In genomic region chrX:159988002-159988960, GRCm38 (mm10) we compare ENCODE assay signal across 8 mouse cellular contexts. TPM values are rescaled to one million over a fixed set of nuclear protein-coding genes. Genes with fewer than 3 reads are reported as not detected.
A peak's percentile ranks its signal among the peaks of the same experiment; 100 is the strongest.
DNase-seq lines count a peak whose midpoint lies in the region; ATAC-seq and TF ChIP-seq lines count a peak whose summit lies in the region.

Map3k15 (plus strand) TSS chrX:159988433.

- H3K27me3 ChIP-seq in Patski, result peaks cover 15% of the 10 kb centered on the region
- peaks cover 40% of the 10 kb centered on the region for H3K27me3 ChIP-seq in hindbrain, embryonic 12.5 days

- POLR2A ChIA-PET in Patski (lab: Charles Lee), result no interaction called here

- H3K27ac ChIP-seq in hindbrain, embryonic 12.5 days, result no peak within 1 kb of the TSS

- no peaks in the 10 kb centered on the region for H3K36me3 ChIP-seq in hindbrain, embryonic 12.5 days

- intact Hi-C loops in left cerebral cortex, postnatal 36 days (cut with DNase I), result loop anchor here (5.0 kb wide), 1 partner anchor 124 kb away; no protein-coding TSS in a partner anchor

- in situ Hi-C loops in Patski (cut with MboI; ENCODE audit: low pct_unique_long_range_greater_than_20kb), result no loop called here

- peak; percentile 87 for ATAC-seq in Patski
- peak; percentile 56; the same call in 1 of the 2 replicates for ATAC-seq in hindbrain, embryonic 12.5 days (ENCODE audit: low FRiP score)
- ATAC-seq in megakaryocyte-erythroid progenitor cell, adult 5-6 weeks (replicated peaks; ENCODE audit: low FRiP score, low TSS enrichment, poor library complexity, severe bottlenecking), result peak; percentile 83

- CTCF ChIA-PET in Patski (lab: Charles Lee), result interaction anchor here (0.7 to 1.2 kb wide), 4 partner anchors 9 to 58 kb away, joined by 3 to 7 read pairs (median 4); no protein-coding TSS in a partner anchor

- TF ChIP-seq CTCF in Patski (IDR thresholded peaks at IDR 0.05), result peak; percentile 100

- H3K4me1 ChIP-seq in hindbrain, embryonic 12.5 days, result no peaks in the 10 kb centered on the region

- peak within 1 kb of the TSS; percentile 78 for H3K4me2 ChIP-seq in hindbrain, embryonic 12.5 days (replicated peaks)

- H3K4me3 ChIP-seq in hindbrain, embryonic 12.5 days, result peak within 1 kb of the TSS; percentile 44

- DNase-seq in Patski (ENCODE audit: low read depth, low spot score), result no peak
- DNase-seq in c-Kit-positive CD71-positive TER-119-negative erythroid progenitor cells, embryonic 14.5 days (ENCODE audit: low read depth), result peak; percentile 32
- DNase-seq in frontal cortex, postnatal 25 days (ENCODE audit: low spot score in 2 of 2), result peak; percentile 8 to 11
- peak; percentile 12 to 14 for DNase-seq in left cerebral cortex, postnatal 36 days (ENCODE audit: low spot score in 2 of 2)
- DNase-seq in right cerebral cortex, postnatal 14 days, result peak; percentile 31
- DNase-seq in urinary bladder, postnatal 36 days (ENCODE audit: low spot score in 2 of 2), result peak; percentile 15 to 55

- peak within 1 kb of the TSS; percentile 35; the same call in 1 of the 2 replicates for H3K9ac ChIP-seq in hindbrain, embryonic 12.5 days

- H3K9me3 ChIP-seq in hindbrain, embryonic 12.5 days (replicated peaks), result no peaks in the 10 kb centered on the region

- 27% methylated on average over 76 of the region's 108 CpGs for WGBS in hindbrain, embryonic 12.5 days

RNA-seq across cellular contexts. Expression of gene Map3k15, which starts in this region (rescaled TPM):
- 1.8 TPM for polyA plus RNA-seq in Patski (2021)
- polyA plus RNA-seq in hindbrain, embryonic 12.5 days (2016; fragmentation: Nextera tagmentation; extraction: Ambion mirVana), result 0.25 and 0.48 TPM in 2 replicates
- 1 to 10 TPM in 1 of 2 experiments, under 1 TPM in 1; 0.72 to 1.3 TPM for total RNA-seq in left cerebral cortex, postnatal 36 days (2021)
- 0.11 and 0.15 TPM in 2 replicates for total RNA-seq in megakaryocyte-erythroid progenitor cell, adult 5-6 weeks (2014; fragmentation: Nextera tagmentation)
- 0.08 and 0.33 TPM in 2 replicates for total RNA-seq in megakaryocyte-erythroid progenitor cell, adult 5-6 weeks (2017)

Comparison
In these comparisons a context has a peak if more than half of its experiments do, and no peak if none do; other contexts are left out.
1. Peak in ATAC-seq, H3K4me3 ChIP-seq, H3K9ac ChIP-seq and H3K4me2 ChIP-seq in hindbrain, embryonic 12.5 days; RNA of the gene not detected or under 1 TPM.
2. Peak in ATAC-seq in megakaryocyte-erythroid progenitor cell, adult 5-6 weeks; RNA of the gene not detected or under 1 TPM.